ENCODE assay signal across 39 mouse cellular contexts in the genomic region with DNA sequence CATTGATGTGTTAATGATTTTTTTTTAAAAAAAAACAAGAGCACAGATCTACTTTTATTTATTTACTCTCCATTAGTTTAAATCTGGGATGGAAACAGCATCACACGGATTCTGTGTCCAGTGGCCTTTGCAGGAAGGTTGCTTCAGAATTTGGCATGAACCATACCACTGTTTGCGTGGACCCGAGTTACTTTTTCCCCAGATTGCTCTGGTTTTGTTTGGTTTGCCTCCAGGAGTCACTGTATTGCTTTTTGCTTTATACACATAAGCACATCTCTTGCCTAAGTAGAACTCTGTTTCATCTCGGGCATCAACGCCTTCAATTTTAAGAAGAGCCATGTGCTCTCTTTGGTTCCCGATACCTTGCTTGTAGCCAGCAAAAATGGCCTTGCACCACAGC. TPM values are rescaled to one million over a fixed set of nuclear protein-coding genes. Genes with fewer than 3 reads are reported as not detected.
"Had no signal": no experiment of that assay in that cellular context is flagged by ENCODE, and none has a peak within 500 bp of the region (broad histone marks: within the 10 kb centered on the region; RNA-seq: fewer than 3 reads in every experiment).

No protein-coding gene starts in this region.

- H3K4me1 ChIP-seq: heart, embryonic 10.5 days; heart, embryonic 12.5 days; heart, embryonic 13.5 days; heart, embryonic 15.5 days; hindbrain, embryonic 10.5 days; hindbrain, embryonic 12.5 days; hindbrain, embryonic 13.5 days; hindbrain, embryonic 15.5 days; intestine, embryonic 15.5 days; kidney, embryonic 15.5 days had no signal

- H3K36me3 ChIP-seq: heart, embryonic 10.5 days; heart, embryonic 12.5 days; heart, embryonic 13.5 days; heart, embryonic 15.5 days; hindbrain, embryonic 10.5 days; hindbrain, embryonic 12.5 days; hindbrain, embryonic 13.5 days; hindbrain, embryonic 15.5 days; intestine, embryonic 15.5 days; kidney, embryonic 15.5 days had no signal

- H3K27me3 ChIP-seq: heart, embryonic 12.5 days; heart, embryonic 13.5 days; heart, embryonic 15.5 days; hindbrain, embryonic 12.5 days; hindbrain, embryonic 13.5 days; hindbrain, embryonic 15.5 days; intestine, embryonic 15.5 days; kidney, embryonic 15.5 days had no signal

- DNase-seq: heart, postnatal 10 days; heart, postnatal 14 days; heart, postnatal 36 days; heart, postnatal 4 days; kidney, adult 11 months; kidney, adult 18-20 months; kidney, adult 2 months; kidney, adult 8-10 months; kidney, adult 9 months; kidney, postnatal 10 days; kidney, postnatal 14 days; kidney, postnatal 25 days; kidney, postnatal 36 days; kidney, postnatal 4 days; layer of hippocampus, adult 9-11 months; layer of hippocampus, postnatal 36 days had no signal

- H3K27ac ChIP-seq: heart, embryonic 10.5 days; heart, embryonic 13.5 days; heart, embryonic 15.5 days; hindbrain, embryonic 10.5 days; hindbrain, embryonic 12.5 days; hindbrain, embryonic 13.5 days; hindbrain, embryonic 14.5 days; hindbrain, embryonic 15.5 days; hindbrain, postnatal 0 days; intestine, embryonic 15.5 days; kidney, embryonic 15.5 days; kidney, postnatal 0 days; layer of hippocampus, adult 2 months had no signal

- H3K9ac ChIP-seq: heart, embryonic 12.5 days; heart, embryonic 13.5 days; heart, embryonic 15.5 days; hindbrain, embryonic 12.5 days; hindbrain, embryonic 13.5 days; hindbrain, embryonic 14.5 days; hindbrain, embryonic 15.5 days; intestine, embryonic 15.5 days; kidney, embryonic 15.5 days had no signal

- H3K4me3 ChIP-seq: heart, embryonic 10.5 days; heart, embryonic 12.5 days; heart, embryonic 13.5 days; heart, embryonic 15.5 days; hindbrain, embryonic 10.5 days; hindbrain, embryonic 12.5 days; hindbrain, embryonic 13.5 days; hindbrain, embryonic 15.5 days; intestine, embryonic 15.5 days; kidney, embryonic 15.5 days; layer of hippocampus, adult 2 months had no signal

RNA-seq across cellular contexts. Expression of a gene that starts 8.2 kb away (rescaled TPM):
- total RNA-seq: heart, postnatal 10 days; heart, postnatal 25 days; heart, postnatal 36 days; heart, postnatal 4 days; hematopoietic stem cell, adult 5-6 weeks; layer of hippocampus, adult 2 months; layer of hippocampus, adult 8-10 months; layer of hippocampus, postnatal 14 days had no signal
- polyA plus RNA-seq: heart, embryonic 10.5 days; heart, embryonic 12.5 days; heart, embryonic 13.5 days; heart, embryonic 14.5 days; hindbrain, embryonic 10.5 days; hindbrain, embryonic 11.5 days; hindbrain, embryonic 12.5 days; inflammation-experienced regulatory T-cells, adult 6 months; kidney, embryonic 14.5 days; kidney, embryonic 15.5 days; kidney, embryonic 16.5 days; kidney, postnatal 0 days had no signal

RNA-seq across cellular contexts. Expression of a gene that starts 41.3 kb away (rescaled TPM):
- total RNA-seq: hematopoietic stem cell, adult 5-6 weeks had no signal
- polyA plus RNA-seq: heart, embryonic 13.5 days; inflammation-experienced regulatory T-cells, adult 6 months had no signal
